ENCODE assay signal across 14 mouse cellular contexts in the genomic region with DNA sequence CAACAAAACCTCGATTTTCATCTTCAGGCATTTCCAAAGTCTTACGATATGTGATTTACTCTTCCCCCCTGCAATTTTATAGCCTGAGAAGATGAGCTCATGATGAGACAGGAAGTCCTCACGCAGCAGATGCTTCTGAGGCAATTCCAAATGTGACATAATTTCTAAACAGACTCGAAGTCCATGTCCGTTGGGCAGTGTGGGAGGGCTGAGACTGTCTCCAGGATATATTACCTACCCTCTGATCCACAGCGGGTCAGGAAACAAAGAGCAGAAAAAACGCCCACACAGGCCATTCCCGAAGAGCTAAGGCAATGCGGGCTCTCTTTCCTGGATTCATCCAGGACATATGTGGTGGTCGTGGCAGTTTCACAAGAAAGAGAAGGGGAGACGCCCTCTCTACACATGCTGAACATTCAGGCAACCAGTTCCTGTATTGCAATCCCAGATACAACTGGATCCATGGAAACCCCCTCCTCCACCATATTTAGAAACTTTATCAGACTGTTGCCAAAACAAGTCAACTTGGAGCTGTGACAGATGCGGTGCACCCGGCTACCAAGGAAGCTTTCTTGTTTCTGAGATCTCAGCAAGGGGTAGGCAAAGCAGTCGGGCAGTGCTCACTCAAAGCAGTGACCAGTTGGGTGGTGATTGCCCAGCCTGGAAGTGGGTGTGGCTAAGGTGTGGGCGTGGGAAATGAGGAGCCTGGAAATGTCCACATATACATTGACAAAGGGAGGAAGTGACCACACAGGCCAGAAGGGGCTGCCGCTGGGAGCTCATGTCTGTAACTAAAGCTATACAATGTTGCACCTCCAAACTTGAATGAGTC. TPM values are rescaled to one million over a fixed set of nuclear protein-coding genes. Genes with fewer than 3 reads are reported as not detected.
DNase-seq lines count a peak whose midpoint lies in the region; ATAC-seq and TF ChIP-seq lines count a peak whose summit lies in the region.
"Had no signal": no experiment of that assay in that cellular context is flagged by ENCODE, and none has a peak within 500 bp of the region (broad histone marks: within the 10 kb centered on the region; RNA-seq: fewer than 3 reads in every experiment).

No protein-coding gene starts in this region.

- H3K4me3 ChIP-seq in kidney, embryonic 14.5 days (ENCODE audit: low read length): no peak overlapping the region
- H3K4me3 ChIP-seq in testis, adult 2 months (ENCODE audit: control insufficient read depth, low read depth, low read length): peak overlapping the region; percentile 61
- H3K4me3 ChIP-seq: forebrain, embryonic 13.5 days had no signal

- peak overlapping the region; percentile 67 for H3K27ac ChIP-seq in kidney, embryonic 14.5 days (ENCODE audit: low read depth, low read length)
- no peak overlapping the region for H3K27ac ChIP-seq in testis, adult 2 months (ENCODE audit: control insufficient read depth, insufficient read depth, low read depth, low read length)
- H3K27ac ChIP-seq: forebrain, embryonic 13.5 days; liver, embryonic 14.5 days had no signal

- H3K4me1 ChIP-seq in kidney, embryonic 14.5 days (ENCODE audit: control insufficient read depth, insufficient read depth, low read length): peaks cover 8% of the 10 kb centered on the region; the same call in 1 of the 2 replicates
- H3K4me1 ChIP-seq in testis, adult 2 months (ENCODE audit: control insufficient read depth, insufficient read depth, low read length): peaks cover 4% of the 10 kb centered on the region
- H3K4me1 ChIP-seq: forebrain, embryonic 13.5 days had no signal

- no peaks in the 10 kb centered on the region for H3K36me3 ChIP-seq in kidney, embryonic 14.5 days (ENCODE audit: control insufficient read depth, insufficient read depth, low read length)
- H3K36me3 ChIP-seq in testis, adult 2 months (ENCODE audit: control insufficient read depth, insufficient read depth, low read length): no peaks in the 10 kb centered on the region

- no peak overlapping the region; the same call in 1 of the 2 replicates for H3K4me2 ChIP-seq in kidney, embryonic 14.5 days (replicated peaks; ENCODE audit: low read depth, low read length)
- H3K4me2 ChIP-seq: forebrain, embryonic 13.5 days had no signal

- H3K9me3 ChIP-seq in kidney, embryonic 14.5 days (ENCODE audit: control insufficient read depth, low read length): no peaks in the 10 kb centered on the region
- H3K9me3 ChIP-seq: forebrain, embryonic 13.5 days had no signal

- no peak for DNase-seq in kidney, adult 11 months
- no peak for DNase-seq in testis, postnatal 10 days (ENCODE audit: low spot score)
- DNase-seq in lung, postnatal 14 days: peak; percentile 48
- DNase-seq in testis, postnatal 14 days (ENCODE audit: low spot score): peak; percentile 27
- DNase-seq in right cerebral cortex, postnatal 25 days: no peak
- no peak for DNase-seq in right cerebral cortex, postnatal 14 days
- DNase-seq: adrenal gland, postnatal 36 days; cerebellum, adult 11-12 months; gastrocnemius, postnatal 25 days had no signal

- no peaks in the 10 kb centered on the region for H3K27me3 ChIP-seq in kidney, embryonic 14.5 days (ENCODE audit: control insufficient read depth, insufficient read depth, low read length)
- H3K27me3 ChIP-seq in testis, adult 2 months (ENCODE audit: control insufficient read depth, insufficient read depth, low read length): no peaks in the 10 kb centered on the region
- H3K27me3 ChIP-seq: forebrain, embryonic 13.5 days had no signal

- TF ChIP-seq POLR2A in testis, adult 2 months (IDR thresholded peaks at IDR 0.05; ENCODE audit: control insufficient read depth, low read depth, low read length): no peak

- peak; percentile 72 for ATAC-seq in kidney, embryonic 14.5 days (ENCODE audit: low FRiP score, low TSS enrichment)
- ATAC-seq: forebrain, embryonic 13.5 days; inflammation-experienced regulatory T-cells, adult 6 months had no signal

- WGBS in kidney, embryonic 14.5 days: 21% methylated on average over 16 of the region's 16 CpGs

- no peak for TF ChIP-seq CTCF in testis, adult 2 months (IDR thresholded peaks at IDR 0.05; ENCODE audit: control insufficient read depth, insufficient read depth, insufficient replicate concordance, low read depth, low read length)

- H3K9ac ChIP-seq in kidney, embryonic 14.5 days (ENCODE audit: low read depth, low read length): no peak overlapping the region
- H3K9ac ChIP-seq: forebrain, embryonic 13.5 days; liver, embryonic 14.5 days had no signal

RNA-seq across cellular contexts. Expression of gene Bdkrb2, which starts 51.1 kb away (rescaled TPM):
- polyA plus RNA-seq in kidney, embryonic 14.5 days (2014; fragmentation: Nextera tagmentation; extraction: Ambion mirVana): 0.12 and 0.14 TPM in 2 replicates
- polyA plus RNA-seq in testis, adult 2 months (2012; rRNA removed): 0.61 and 0.62 TPM in 2 replicates
- polyA plus RNA-seq: inflammation-experienced regulatory T-cells, adult 6 months; liver, embryonic 14.5 days had no signal

RNA-seq across cellular contexts. Expression of gene D430019H16Rik, which starts 58.2 kb away (rescaled TPM):
- 2.5 and 3.1 TPM in 2 replicates for polyA plus RNA-seq in kidney, embryonic 14.5 days (2014; fragmentation: Nextera tagmentation; extraction: Ambion mirVana)
- 0.67 and 0.88 TPM in 2 replicates for polyA plus RNA-seq in testis, adult 2 months (2012; rRNA removed)

Comparison
In these comparisons a context has a peak if more than half of its experiments do, and no peak if none do; other contexts are left out.
1. DNase-seq: peak in lung, postnatal 14 days (single experiment) and testis, postnatal 14 days (single experiment); none in kidney, adult 11 months (single experiment), testis, postnatal 10 days (single experiment), right cerebral cortex, postnatal 25 days (single experiment) and right cerebral cortex, postnatal 14 days (single experiment).